Mouse (Mus musculus): Measurements from ENCODE around the gene 4931406P16Rik. TPM values are rescaled to one million over a fixed set of nuclear protein-coding genes. Genes with fewer than 3 reads are reported as not detected.

4931406P16Rik gene
- polyA plus RNA-seq, 1 experiment from 2014 or later: 32.6 TPM

Other genes with a start within 250 kb of the 4931406P16Rik start
- not detected in 2 replicates for gene Scgb1b30, start 218.1 kb downstream of the 4931406P16Rik start, polyA plus RNA-seq (2014; fragmentation: Nextera tagmentation; extraction: Ambion mirVana)
- 2.2 and 3.4 TPM in 2 replicates for gene Wtip, start 180.3 kb downstream of the 4931406P16Rik start, polyA plus RNA-seq (2014; fragmentation: Nextera tagmentation; extraction: Ambion mirVana)
- gene Uba2, start 144.0 kb downstream of the 4931406P16Rik start, polyA plus RNA-seq (2014; fragmentation: Nextera tagmentation; extraction: Ambion mirVana): 226 and 253 TPM in 2 replicates
- 56.2 and 62.8 TPM in 2 replicates for gene Pdcd2l, start 116.9 kb downstream of the 4931406P16Rik start, polyA plus RNA-seq (2014; fragmentation: Nextera tagmentation; extraction: Ambion mirVana)
- 489 and 511 TPM in 2 replicates for gene Gpi1, start 83.2 kb downstream of the 4931406P16Rik start, polyA plus RNA-seq (2014; fragmentation: Nextera tagmentation; extraction: Ambion mirVana)
- not detected in 2 replicates for gene Gm6096, start 62.5 kb downstream of the 4931406P16Rik start, polyA plus RNA-seq (2014; fragmentation: Nextera tagmentation; extraction: Ambion mirVana)
- gene Lsm14a, start 79.8 kb upstream of the 4931406P16Rik start, polyA plus RNA-seq (2014; fragmentation: Nextera tagmentation; extraction: Ambion mirVana): 44.3 TPM in 2 replicates